Mouse (Mus musculus) CD8-positive naive resting alpha-beta T cell, adult 2 months (primary cell): Measurements from ENCODE around the gene Snph.
"Not testable (repeated sequence)": the region's sequence is repeated elsewhere in the genome, so short reads cannot be mapped to it uniquely, and the experiment has no call there.

Experiments
- DNase-seq, 2 experiments: peaks; one replicate each; pipeline ENCODE4 v3.0.0; 2022; ENCODE audit warnings: low read depth in 2 of 2, low spot score in 2 of 2

The Snph gene

GRCm38 (mm10) chr2:151632159-151632814 is at the start of gene Snph:
TSS of gene Snph (minus strand) at chr2:151632593.
- DNase-seq, result peak; percentile 24 to 35

GRCm38 (mm10) chr2:151676234-151676633 is 43.8 kb upstream of the Snph start:
- no peak for DNase-seq

DNA sequence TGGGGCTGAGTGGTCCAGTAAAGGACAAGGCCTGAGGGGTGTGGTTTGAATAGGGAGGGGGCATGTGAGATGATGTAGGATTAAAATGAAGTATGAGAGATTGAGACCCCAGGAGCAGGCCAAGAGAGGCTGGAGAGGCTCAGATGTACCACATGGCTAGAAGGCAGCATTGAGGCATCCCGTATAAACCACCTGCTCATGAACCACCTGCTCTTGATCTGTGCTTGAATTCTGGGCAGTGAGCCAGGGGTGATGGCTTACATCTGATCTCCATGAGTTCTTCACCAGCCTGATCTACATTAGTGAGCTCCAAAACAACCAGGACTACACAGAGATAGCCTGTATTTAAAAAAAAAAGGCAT is 38.6 kb upstream of the Snph start:
- no peak for DNase-seq

- no peak for DNase-seq
Observed at GRCm38 (mm10) chr2:151670026-151670967, 37.9 kb upstream of the Snph start.

- DNase-seq, result no peak
Observed at GRCm38 (mm10) chr2:151668433-151668832, 36.0 kb upstream of the Snph start, which contains the start of gene Rad21l. TSS of gene Rad21l (minus strand) at chr2:151668533.

GRCm38 (mm10) chr2:151652053-151652452 is 19.7 kb upstream of the Snph start:
- no peak for DNase-seq

- no peak for DNase-seq
Observed at GRCm38 (mm10) chr2:151636015-151636402, 3.6 kb upstream of the Snph start.

GRCm38 (mm10) chr2:151635362-151636014 is 3.1 kb upstream of the Snph start:
- DNase-seq, result no peak

GRCm38 (mm10) chr2:151634903-151635302 is 2.5 kb upstream of the Snph start:
- no peak for DNase-seq

GRCm38 (mm10) chr2:151632982-151633381 is 589 bp upstream of the Snph start:
- DNase-seq, result no peak

GRCm38 (mm10) chr2:151631406-151632158 is 811 bp downstream of the Snph start:
- no peak for DNase-seq

- DNase-seq, result no peak
Observed at GRCm38 (mm10) chr2:151629310-151629709, 3.1 kb downstream of the Snph start.

GRCm38 (mm10) chr2:151628011-151628410 is 4.4 kb downstream of the Snph start:
- DNase-seq, result no peak

DNA sequence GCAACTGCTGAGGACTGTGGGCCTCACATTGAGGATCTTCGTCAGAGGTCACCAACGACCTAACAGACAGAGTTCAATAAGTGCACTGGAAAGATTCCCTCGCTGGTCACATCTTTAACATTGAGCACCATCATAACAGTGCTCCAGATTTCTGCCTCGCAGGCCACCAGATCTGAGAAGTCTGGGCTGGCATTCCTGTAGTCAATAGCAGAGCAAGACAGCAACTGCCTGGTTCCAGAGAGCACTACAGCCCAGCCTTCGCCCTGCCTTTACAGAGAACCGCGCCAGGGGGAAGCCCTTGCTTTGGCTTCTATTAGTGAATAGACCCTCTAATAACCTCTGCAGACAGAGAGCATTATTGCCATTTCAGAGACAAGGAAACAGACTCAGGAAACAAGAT is 6.1 kb downstream of the Snph start:
- DNase-seq, result no peak

- DNase-seq, result no peak
Observed at GRCm38 (mm10) chr2:151623776-151624175, 8.6 kb downstream of the Snph start.

DNA sequence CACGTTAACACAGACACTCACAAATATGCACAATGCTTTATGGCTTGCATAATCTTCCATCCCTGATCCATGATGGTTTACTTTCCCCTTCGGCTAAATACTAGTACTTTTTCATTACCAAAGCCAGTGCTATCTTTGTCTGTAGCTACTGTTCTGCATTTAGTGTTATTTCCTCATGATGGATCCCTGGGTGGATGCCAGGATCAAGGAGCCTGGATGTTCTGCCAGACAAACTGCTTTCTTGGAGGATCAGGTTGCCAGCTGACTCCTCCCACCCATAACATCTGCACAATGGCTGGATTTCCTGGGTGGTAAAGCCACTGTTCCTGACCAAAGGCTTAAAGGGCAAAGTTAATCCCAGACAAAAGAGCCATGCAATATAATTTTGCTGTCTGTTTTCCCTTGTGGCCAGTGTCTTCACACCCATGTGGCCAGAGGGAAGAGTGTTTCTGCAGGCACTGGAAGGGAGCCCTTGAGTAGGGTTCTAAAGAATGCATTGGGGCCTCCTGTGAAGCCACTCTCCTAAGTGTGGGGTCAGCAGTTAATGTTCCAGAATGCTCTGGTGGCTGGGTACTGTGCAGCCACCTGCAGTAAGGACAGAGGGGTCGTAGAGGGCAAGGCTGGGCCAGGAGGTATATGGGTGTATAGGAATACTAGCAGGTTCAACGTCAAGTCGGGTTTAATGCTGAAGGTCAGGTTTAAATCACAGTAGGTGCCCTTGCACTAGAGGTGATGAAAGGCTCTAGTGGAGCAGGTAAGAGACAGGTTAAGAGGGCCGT is 15.7 kb downstream of the Snph start:
- DNase-seq, result no peak

DNA sequence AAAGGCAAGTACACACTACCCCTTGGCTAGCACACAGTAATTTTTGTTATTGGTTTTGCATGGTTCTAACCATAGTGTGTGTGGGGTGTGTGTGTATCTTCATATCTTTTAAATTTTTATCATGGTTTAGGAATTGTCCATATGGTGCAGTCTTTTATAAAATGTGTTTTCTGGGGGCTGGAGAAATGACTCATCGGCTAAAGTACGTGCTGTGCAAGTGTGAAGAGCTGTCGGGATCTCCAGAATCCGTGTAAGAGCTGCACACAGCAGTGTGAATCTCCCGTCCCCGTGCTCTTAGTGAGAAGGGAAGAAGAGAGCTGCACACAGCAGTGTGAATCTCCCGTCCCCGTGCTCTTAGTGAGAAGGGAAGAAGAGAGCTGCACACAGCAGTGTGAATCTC is 16.6 kb downstream of the Snph start:
- not testable (repeated sequence) for DNase-seq

GRCm38 (mm10) chr2:151609974-151610373 is 22.4 kb downstream of the Snph start:
- DNase-seq, result no peak

- no peak for DNase-seq
Observed at GRCm38 (mm10) chr2:151608435-151608834, 24.0 kb downstream of the Snph start.

GRCm38 (mm10) chr2:151605437-151605987 is 26.9 kb downstream of the Snph start:
- no peak for DNase-seq
